Mouse (Mus musculus) adrenal gland, postnatal 10 days (tissue): Measurements from ENCODE around the gene Acmsd. TPM values are rescaled to one million over a fixed set of nuclear protein-coding genes. Genes with fewer than 3 reads are reported as not detected.

ENCODE experiments used
- DNase-seq: peaks from one replicate; pipeline ENCODE4 v3.0.0; 2021; ENCODE audit warnings: mixed read lengths
- total RNA-seq, 2 experiments: library from RNA; stranded (reverse); gene quantifications; 2 replicates each; pipeline ENCODE4 v1.2.3; 2021

The Acmsd gene
- total RNA-seq, 2 experiments from 2014 or later = 0.15 to 0.45 TPM

- DNase-seq = peak; percentile 18
Observed at GRCm38 (mm10) chr1:127775206-127775720, 46.0 kb downstream of the Acmsd start.

GRCm38 (mm10) chr1:127776246-127776645, 47.0 kb downstream of the Acmsd start:
- DNase-seq = no peak

DNA sequence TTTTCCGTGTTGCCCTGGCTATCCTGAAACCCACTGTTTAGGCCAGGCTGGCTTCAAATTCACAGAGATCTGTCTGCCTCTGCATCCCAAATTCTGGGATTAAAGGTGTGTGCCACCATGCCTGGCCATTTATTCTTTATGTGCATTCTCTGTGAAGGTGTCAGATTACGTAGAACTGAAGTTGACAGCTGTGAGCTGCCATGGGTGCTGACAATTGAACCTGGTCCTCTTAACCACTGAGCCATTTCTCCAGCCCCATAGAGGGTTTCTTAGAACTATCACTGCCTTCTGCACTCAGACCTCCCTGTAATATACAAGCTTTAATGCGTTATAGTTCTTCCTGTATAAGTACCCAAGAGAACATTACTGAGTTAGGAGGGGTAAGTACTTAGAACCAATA, 49.4 kb downstream of the Acmsd start:
- no peak for DNase-seq

- no peak for DNase-seq
Observed at GRCm38 (mm10) chr1:127780142-127780541, 50.9 kb downstream of the Acmsd start.

DNA sequence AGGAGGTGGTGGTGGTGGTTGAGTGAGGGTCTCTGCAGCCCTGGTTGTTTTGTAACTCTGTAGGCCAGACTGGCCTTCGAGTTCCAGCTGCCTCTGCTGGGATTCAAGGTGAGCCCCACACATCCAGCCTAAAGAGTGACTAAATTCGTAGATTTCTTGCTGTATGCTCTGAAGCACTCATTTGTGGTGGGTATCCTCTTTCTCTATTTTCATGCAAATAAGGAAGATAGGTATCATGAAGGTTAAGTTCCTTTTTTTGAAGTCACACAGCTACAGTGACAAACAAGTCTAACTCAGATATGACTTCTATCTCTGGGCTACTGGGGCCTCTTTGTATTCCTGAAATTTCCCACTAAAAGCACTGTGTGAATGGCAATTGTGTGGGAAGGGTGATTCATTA, 51.6 kb downstream of the Acmsd start:
- DNase-seq = no peak

GRCm38 (mm10) chr1:127783862-127784261, 54.6 kb downstream of the Acmsd start:
- no peak for DNase-seq

- DNase-seq = no peak
Observed at GRCm38 (mm10) chr1:127785882-127786281, 56.7 kb downstream of the Acmsd start.

GRCm38 (mm10) chr1:127788943-127789342, 59.7 kb downstream of the Acmsd start:
- no peak for DNase-seq

DNA sequence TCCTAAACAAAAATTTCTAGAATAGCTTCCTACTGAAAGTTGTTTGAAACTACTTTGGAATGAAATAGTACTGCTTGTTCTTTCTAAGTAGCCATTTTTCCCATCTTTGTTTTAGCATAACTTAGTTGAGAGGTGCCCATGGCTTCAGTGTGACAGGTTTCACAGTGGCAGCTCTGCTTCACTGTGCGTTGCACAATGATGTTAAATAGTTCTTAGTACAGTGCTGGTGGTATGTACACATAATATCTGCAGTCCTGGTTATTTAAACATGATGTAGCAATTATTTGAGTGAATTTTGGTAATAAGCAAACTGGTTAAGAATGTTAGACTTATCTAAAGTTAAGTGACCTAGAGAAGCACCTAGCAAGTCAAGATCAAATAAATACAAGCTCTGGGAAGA, 64.2 kb downstream of the Acmsd start:
- no peak for DNase-seq

DNA sequence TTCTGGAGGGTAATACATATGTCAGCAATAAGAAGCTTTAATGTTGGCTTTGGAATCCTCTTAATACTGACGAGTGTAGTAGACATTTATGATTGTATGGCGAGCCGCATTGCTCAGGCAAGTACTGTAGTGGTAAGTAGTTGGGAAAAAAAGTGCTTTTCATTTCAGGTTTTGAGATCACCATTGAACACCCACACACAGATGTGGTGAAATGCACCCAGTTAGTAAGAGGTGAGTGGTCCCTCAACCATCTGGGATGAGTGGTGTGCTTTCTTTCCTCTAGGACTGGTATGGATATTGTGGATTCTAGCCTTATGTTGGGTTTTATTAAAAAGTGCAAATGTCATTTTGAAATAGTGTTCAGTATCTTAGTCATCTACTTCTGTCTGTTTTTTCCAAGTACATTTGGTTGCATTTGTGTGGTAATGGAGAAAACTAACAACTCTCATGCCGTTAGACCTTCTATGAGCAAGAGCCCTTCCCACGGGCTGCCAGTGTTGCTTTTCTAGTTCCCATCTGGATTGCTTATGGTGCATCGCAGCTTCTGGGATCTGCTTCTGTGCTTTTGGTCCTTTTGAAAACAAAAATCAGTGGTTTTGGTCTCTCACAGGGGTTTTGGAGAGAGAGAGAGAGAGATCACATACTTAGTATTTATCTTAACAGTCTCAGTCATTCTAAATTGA, 66.0 kb downstream of the Acmsd start:
- no peak for DNase-seq

DNA sequence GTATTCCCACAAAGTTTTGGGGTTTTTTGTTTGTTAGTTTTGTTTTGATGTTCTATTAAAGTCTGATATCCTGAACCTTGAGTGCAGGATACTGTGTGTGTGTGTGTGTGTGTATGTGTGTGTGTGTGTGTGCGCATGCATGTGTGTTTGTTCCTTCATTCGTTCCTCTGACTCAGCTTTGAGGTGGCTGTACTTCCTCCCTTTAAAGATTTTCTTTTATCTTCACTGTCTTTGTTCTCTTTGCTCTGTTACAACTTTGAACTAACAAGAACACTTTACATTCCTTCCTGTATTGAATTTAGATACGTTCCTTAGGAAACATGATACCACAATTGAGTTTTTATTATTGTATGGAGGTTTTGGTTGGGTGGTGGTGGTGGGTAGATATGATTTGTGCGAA, 67.1 kb downstream of the Acmsd start:
- no peak for DNase-seq

DNA sequence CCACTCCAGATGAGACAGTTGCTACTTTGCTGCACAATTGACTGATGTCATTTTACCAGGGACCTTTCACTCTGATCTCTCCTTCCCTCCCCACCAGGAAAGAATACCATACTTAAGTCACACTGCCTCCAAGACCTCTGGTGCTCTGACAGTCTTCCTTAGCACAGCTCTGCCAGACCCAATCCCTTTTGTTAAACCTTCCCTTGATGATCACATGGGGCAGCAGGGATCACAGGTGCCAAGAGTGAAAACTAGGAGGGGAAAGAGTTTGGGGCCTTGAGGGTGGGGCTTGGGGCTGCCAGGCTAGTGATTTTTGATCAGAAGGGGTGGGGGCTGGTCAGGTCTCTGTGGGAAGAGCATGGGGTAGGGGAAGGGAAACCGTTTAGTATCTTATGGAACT, 67.5 kb downstream of the Acmsd start:
- DNase-seq = no peak

DNA sequence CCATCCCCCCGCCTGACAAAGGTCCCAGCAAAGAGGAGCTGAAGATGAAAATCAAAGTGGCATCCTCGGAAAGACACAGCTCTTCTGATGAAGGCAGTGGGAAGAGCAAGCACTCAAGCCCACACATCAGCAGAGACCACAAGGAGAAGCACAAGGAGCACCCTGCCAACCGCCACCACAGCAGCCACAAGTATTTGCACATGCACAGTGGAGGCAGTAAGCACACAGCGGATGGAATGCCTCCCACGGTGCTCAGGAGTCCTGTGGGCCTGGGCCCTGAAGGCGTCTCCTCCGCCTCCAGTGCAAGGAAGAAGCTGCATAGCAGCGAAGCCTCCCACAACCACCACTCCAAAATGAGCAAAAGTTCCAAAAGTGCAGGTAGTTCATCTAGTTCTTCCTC, 73.7 kb downstream of the Acmsd start:
- DNase-seq = no peak

GRCm38 (mm10) chr1:127808671-127809070, 79.5 kb downstream of the Acmsd start:
- no peak for DNase-seq

DNA sequence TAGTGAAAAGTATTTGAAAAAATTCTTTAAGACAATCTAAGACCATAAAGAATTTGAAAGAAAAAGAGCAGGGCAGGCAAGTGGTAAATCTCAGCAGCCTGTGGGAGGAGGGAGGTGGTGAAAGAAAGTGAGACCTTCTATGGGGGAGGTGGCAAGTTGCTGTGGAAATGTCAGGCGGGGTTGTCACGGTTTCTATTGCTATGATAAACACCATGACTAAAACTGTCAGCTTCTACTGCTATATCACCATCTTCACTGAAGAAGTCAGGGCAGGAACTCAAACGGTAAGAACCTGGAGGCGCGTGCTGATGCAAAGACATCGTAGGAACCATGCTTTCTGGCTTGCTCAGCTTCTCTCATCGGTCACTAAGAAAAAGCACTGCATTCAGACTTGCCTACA, 83.7 kb downstream of the Acmsd start:
- DNase-seq = no peak

GRCm38 (mm10) chr1:127816381-127816780, 87.2 kb downstream of the Acmsd start:
- DNase-seq = no peak

Other genes with a start within 250 kb of the Acmsd start
- under 1 TPM; 0.30 to 0.39 TPM for gene Tmem163, start 49.9 kb upstream of the Acmsd start, total RNA-seq
- gene Ccnt2, start 44.8 kb downstream of the Acmsd start, total RNA-seq = 10 to 100 TPM; 35.5 to 48.1 TPM
- under 1 TPM; 0.09 to 0.12 TPM for gene Map3k19, start 125.6 kb downstream of the Acmsd start, total RNA-seq
- gene Rab3gap1, start 139.4 kb downstream of the Acmsd start, total RNA-seq = 10 to 100 TPM; 39.5 to 41.1 TPM